Mouse (Mus musculus): ENCODE results near the gene Olfr599.
"Not testable (repeated sequence)": the region's sequence is repeated elsewhere in the genome, so short reads cannot be mapped to it uniquely, and the experiment has no call there.

Gene Olfr599

DNA sequence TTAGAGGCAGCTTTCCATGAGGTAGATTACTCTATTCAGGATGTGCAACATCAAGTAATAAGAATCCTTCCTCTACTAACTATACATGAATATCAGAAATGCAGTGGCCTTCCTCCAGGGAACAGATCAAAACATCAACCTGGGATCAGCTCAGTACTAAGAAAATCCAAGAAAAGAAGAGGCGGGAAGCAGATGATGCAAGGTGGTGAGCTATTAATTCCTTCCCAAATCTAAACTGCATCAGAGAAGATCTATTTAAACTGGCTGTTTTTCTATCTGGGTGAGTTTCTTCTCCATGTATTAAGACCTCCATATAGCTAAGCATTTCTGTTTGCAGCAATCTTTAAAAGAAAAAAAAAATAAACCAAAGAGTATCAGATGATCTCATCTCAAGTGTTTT lies at the start of gene Olfr599:
TSS of gene Olfr599 (plus strand) at position 301 of the 400 bp plus-strand sequence.
- DNase-seq (ENCODE audit: low spot score), result no peak

DNA sequence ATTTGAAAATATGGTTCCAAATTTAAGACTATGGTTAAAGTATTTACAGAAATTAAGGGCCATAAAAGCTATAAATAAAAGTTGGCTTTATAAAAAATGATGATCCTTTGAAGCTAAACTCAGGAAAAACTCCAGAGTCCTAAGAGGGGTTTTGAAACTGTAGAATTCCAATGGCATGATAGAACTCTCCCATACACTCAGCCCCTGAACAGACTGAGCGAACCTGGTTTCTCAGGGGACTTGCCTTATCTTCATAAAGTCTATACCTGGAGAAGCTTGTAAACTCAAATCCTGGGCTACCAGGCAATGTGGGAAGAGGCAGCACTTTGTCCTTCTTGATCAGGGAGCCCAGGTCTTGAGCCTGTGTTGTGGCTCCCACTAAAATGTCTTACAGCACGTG lies 30.4 kb upstream of the Olfr599 start, which contains the start of gene Olfr596:
TSS of gene Olfr596 (plus strand) at position 301 of the 400 bp plus-strand sequence.
- not testable (repeated sequence) for DNase-seq (ENCODE audit: low spot score)

DNA sequence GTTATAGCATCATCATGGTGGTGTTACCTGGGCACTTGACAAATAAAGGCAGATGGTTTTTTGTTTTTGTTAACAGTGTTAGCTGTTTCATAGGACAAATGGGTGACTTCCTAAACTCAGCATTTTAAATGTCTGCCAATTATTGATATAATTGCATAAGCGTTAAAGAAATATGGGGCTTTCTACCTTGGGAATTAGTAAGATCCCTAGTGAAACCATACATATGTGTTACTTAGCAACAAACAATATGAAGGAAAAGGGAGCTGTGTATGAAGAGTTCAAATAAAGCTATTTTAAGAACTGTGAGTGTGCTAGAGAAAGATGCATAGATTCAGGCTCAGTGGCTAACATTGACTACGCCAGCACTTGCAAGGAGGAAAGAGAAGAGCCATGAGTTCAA lies 19.7 kb upstream of the Olfr599 start, which contains the start of gene Olfr597:
TSS of gene Olfr597 (plus strand) at position 301 of the 400 bp plus-strand sequence.
- not testable (repeated sequence) for DNase-seq (ENCODE audit: low spot score)

DNA sequence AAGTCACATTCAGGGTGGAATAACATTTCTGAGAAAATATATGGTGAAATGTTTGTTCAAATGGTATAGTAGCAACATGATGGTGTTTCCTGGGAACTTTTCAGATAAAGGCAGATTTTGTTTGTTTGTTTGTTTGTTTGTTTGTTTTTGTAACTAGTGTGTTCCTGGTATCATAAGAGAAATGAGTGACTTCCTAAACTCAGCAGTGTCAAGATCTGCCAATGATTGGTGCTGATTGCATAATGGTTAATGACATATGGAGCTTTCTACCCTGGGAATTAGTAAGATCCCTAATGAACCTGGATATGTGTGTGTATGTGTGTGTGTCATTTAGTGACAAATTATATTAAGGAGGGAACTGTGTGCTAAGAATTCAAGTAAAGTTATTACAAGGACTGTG lies 12.4 kb upstream of the Olfr599 start, which contains the start of gene Olfr598:
TSS of gene Olfr598 (plus strand) at position 301 of the 400 bp plus-strand sequence.
- no peak for DNase-seq (ENCODE audit: low spot score)

DNA sequence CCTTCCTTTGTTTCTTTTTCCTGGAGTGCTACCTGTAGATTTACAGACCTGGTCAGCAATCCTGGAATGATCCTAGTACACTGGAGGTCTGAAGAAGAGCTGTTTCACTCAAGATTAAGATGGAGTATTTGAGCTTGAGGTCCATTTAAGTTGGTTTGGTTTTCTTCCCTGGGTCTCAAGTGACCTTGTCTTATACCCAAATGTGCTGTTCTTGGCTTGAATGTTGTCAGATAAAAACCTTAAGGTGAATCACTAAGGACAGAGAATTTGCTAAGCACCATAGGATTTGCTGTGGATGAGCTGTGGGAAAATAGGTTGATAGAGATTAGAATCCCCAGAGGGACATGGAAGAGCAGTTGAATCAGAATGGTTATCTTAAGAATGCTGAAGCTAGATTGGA lies 13.9 kb downstream of the Olfr599 start, which contains the start of gene Olfr600:
TSS of gene Olfr600 (minus strand) at position 101 of the 400 bp plus-strand sequence.
- DNase-seq (ENCODE audit: low spot score), result no peak

DNA sequence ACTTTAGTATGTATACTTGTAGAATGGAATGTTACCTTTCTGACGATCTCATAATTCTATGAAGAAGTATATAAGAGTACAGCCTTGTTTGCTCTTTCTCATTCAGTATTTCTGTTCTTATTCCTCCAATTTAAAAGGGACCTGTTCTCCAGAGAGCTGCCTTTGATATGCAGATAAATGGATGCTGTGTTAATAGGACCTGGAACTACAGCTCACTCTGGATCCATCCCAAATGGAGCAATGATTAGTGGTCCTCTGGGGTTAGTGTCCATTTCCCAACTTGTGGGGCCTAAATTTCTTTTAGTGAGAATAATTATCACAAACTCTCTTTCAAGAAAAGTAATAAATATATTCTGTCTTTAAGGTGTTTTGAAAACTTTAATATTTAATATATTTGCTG lies 26.8 kb downstream of the Olfr599 start, which contains the start of gene Olfr601:
TSS of gene Olfr601 (minus strand) at position 101 of the 400 bp plus-strand sequence.
- no peak for DNase-seq (ENCODE audit: low spot score)

DNA sequence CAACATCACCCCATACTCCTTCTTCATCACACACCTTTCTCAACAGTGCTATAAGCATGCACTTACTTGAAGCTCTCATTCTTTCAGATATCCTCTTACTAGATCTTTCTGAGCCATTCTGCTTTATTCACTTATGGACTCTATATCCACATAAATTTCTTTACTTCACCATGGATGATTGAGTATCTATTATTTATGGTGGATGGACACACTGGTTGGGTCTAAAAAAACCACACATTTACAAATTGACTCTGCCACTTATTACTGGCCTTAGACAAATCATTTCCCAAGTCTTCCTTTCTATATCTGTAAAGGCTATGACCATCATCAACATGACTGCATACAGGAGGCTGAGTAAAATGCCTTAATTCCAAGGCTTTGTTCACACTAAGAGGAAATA lies 50.4 kb downstream of the Olfr599 start, which contains the start of gene Olfr603:
TSS of gene Olfr603 (minus strand) at position 101 of the 400 bp plus-strand sequence.
- DNase-seq (ENCODE audit: low spot score), result no peak

Measured in testis, postnatal 14 days (tissue).